Mouse (Mus musculus) kidney, adult 11 months (tissue): ENCODE measurements around the gene Gm6351.
"Not testable (repeated sequence)": the region's sequence is repeated elsewhere in the genome, so short reads cannot be mapped to it uniquely, and the experiment has no call there.

Experiments
- DNase-seq: peaks from one replicate; pipeline ENCODE4 v3.0.0; 2022

The Gm6351 gene

DNA sequence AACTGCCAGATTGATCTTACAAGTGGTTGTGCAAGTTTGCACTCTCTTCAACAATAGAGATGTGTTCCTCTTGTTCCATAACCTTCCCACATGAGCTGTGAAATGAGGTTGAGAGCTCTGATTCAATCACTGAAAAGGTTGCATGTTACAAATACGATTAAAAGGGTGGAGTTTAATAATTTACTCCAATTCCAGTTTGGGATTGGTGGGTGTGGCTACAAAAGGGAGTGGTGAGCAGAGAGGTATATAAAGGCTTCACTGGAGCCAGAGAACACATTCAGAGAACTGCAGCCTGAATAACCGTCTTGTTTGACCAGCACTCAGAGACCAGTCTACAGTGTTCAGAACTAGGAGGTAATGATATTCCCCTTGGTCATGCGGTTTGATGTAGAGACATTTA is at the start of gene Gm6351:
Gene Gm6351 (plus strand): TSS at position 301 of the 400 bp plus-strand sequence.
- not testable (repeated sequence) for DNase-seq

DNA sequence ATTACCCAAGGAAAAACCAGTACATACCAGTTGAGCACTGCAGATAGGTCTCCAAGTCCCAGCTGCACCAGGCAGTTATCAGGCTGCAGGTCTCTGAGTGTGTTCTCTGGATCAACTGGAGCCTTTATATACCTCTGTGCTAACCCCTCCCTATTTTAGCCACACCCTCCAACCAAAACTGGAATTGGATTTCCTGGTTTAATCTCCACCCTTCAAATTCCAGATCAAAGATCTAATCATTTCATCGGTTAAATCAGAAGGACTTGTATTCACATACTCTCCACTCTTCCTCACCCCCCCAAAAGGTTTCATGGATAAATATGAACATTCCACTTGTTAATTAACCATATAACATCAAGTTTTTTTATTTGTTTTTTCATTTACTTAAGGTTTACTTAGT is 5.7 kb upstream of the Gm6351 start, which contains the start of gene BC061212:
Gene BC061212 (minus strand): TSS at position 101 of the 400 bp plus-strand sequence.
- DNase-seq, result not testable (repeated sequence)
